Mouse (Mus musculus) forebrain, embryonic 12.5 days (tissue): ENCODE measurements around the gene Zc3hc1. TPM values are rescaled to one million over a fixed set of nuclear protein-coding genes. Genes with fewer than 3 reads are reported as not detected.

Experiments
- ATAC-seq: fragments of 200-750 bp; cut with Nextera tagmentation; 2 replicates; pipeline ENCODE4 v1.8.0; 2017; ENCODE audit warnings: moderate TSS enrichment; ENCODE audit not compliant: low FRiP score
- H3K27ac ChIP-seq: fragments of 300-500 bp; sonication (generic); 2 replicates; pipeline ENCODE4 v1.5.1; 2016; ENCODE audit warnings: mild to moderate bottlenecking
- H3K27me3 ChIP-seq: fragments of 300-500 bp; sonication (generic); 2 replicates; pipeline ENCODE4 v1.6.1; 2016; ENCODE audit warnings: mild to moderate bottlenecking
- H3K36me3 ChIP-seq: fragments of 300-500 bp; sonication (generic); replicated peaks from 2 replicates; pipeline ENCODE4 v1.6.1; 2016; ENCODE audit warnings: mild to moderate bottlenecking
- H3K4me1 ChIP-seq: fragments of 300-500 bp; sonication (generic); 2 replicates; pipeline ENCODE4 v1.6.1; 2016
- H3K4me2 ChIP-seq: fragments of 300-500 bp; sonication (generic); 2 replicates; pipeline ENCODE4 v1.6.1; 2016; ENCODE audit warnings: mild to moderate bottlenecking, moderate library complexity
- H3K4me3 ChIP-seq: fragments of 300-500 bp; sonication (generic); replicated peaks from 2 replicates; pipeline ENCODE4 v1.5.1; 2016; ENCODE audit warnings: mild to moderate bottlenecking
- H3K9ac ChIP-seq: fragments of 300-500 bp; sonication (generic); 2 replicates; pipeline ENCODE4 v1.6.1; 2016; ENCODE audit warnings: mild to moderate bottlenecking
- H3K9me3 ChIP-seq: fragments of 300-500 bp; sonication (generic); 2 replicates; pipeline ENCODE4 v1.6.1; 2016
- WGBS: fragments of 180-500 bp; shearing (Covaris S2); methylation state at CpG from one replicate; pipeline ENCODE4 v1.1.7; 2016; 5-methylcytosine and 5-hydroxymethylcytosine counted together
- polyA plus RNA-seq: library from polyadenylated mRNA; unstranded; fragments of >200 nt; fragmentation: Nextera tagmentation; extraction: Ambion mirVana; gene quantifications from 2 replicates; pipeline ENCODE4 v1.2.1, GENCODE M21; 2016

Gene Zc3hc1
- 65.2 and 66.5 TPM in 2 replicates for polyA plus RNA-seq

GRCm38 (mm10) chr6:30390714-30391697 is at the start of gene Zc3hc1:
TSS of gene Zc3hc1 (minus strand) at chr6:30391028.
- H3K9ac ChIP-seq = peak within 1 kb of the TSS; percentile 75
- no peaks in the 10 kb centered on the region for H3K9me3 ChIP-seq
- H3K36me3 ChIP-seq = peaks cover 13% of the 10 kb centered on the region
- peak within 1 kb of the TSS; percentile 79 for H3K4me3 ChIP-seq
- H3K27me3 ChIP-seq = no peaks in the 10 kb centered on the region
- H3K27ac ChIP-seq = peak within 1 kb of the TSS; percentile 69
- 19% methylated on average over 33 of the region's 33 CpGs for WGBS
- 0 out of 2 replicates have a peak, but pooled peaks cover 4% of the 10 kb centered on the region for H3K4me1 ChIP-seq
- peak within 1 kb of the TSS; percentile 51 for H3K4me2 ChIP-seq
- ATAC-seq = peak; percentile 81

GRCm38 (mm10) chr6:30439576-30439975 is 48.7 kb upstream of the Zc3hc1 start:
- ATAC-seq = no peak
- Histone ChIP-seq H3K36me3 (peaks cover 45% of the 10 kb centered on the region), H3K4me1 (no peaks in the 10 kb centered on the region), H3K27me3 (no peaks in the 10 kb centered on the region), H3K4me2 (no peak overlapping the region), H3K27ac (no peak overlapping the region), H3K9ac (no peak overlapping the region), H3K9me3 (no peaks in the 10 kb centered on the region), H3K4me3 (no peak overlapping the region)
- WGBS = 96% methylated on average over 10 of the region's 10 CpGs

GRCm38 (mm10) chr6:30437054-30437453 is 46.2 kb upstream of the Zc3hc1 start:
- H3K9ac ChIP-seq = no peak overlapping the region
- no peak for ATAC-seq
- 92% methylated on average over 3 of the region's 3 CpGs for WGBS
- no peaks in the 10 kb centered on the region for H3K27me3 ChIP-seq
- no peaks in the 10 kb centered on the region for H3K4me1 ChIP-seq
- H3K4me3 ChIP-seq = no peak overlapping the region
- no peak overlapping the region for H3K4me2 ChIP-seq
- no peaks in the 10 kb centered on the region for H3K9me3 ChIP-seq
- H3K27ac ChIP-seq = no peak overlapping the region
- H3K36me3 ChIP-seq = peaks cover 25% of the 10 kb centered on the region

- Histone ChIP-seq H3K9ac (no peak overlapping the region), H3K4me3 (no peak overlapping the region), H3K27me3 (no peaks in the 10 kb centered on the region), H3K27ac (no peak overlapping the region), H3K4me2 (no peak overlapping the region), H3K4me1 (no peaks in the 10 kb centered on the region), H3K36me3 (peaks cover 19% of the 10 kb centered on the region), H3K9me3 (no peaks in the 10 kb centered on the region)
- ATAC-seq = no peak
- WGBS = 95% methylated on average over 3 of the region's 3 CpGs
These were observed 45.6 kb upstream of the Zc3hc1 start for GRCm38 (mm10) chr6:30436476-30436875.

- Histone ChIP-seq H3K4me1 (no peaks in the 10 kb centered on the region), H3K27ac (no peak overlapping the region), H3K4me3 (no peak overlapping the region), H3K4me2 (no peak overlapping the region), H3K9ac (no peak overlapping the region), H3K36me3 (0 out of 2 replicates have a peak, but pooled peaks cover 4% of the 10 kb centered on the region), H3K9me3 (no peaks in the 10 kb centered on the region), H3K27me3 (no peaks in the 10 kb centered on the region)
- 82% methylated on average over 3 of the region's 3 CpGs for WGBS
- ATAC-seq = no peak
These were observed 41.8 kb upstream of the Zc3hc1 start for GRCm38 (mm10) chr6:30432461-30433192.

GRCm38 (mm10) chr6:30416801-30417200 is 26.0 kb upstream of the Zc3hc1 start:
- 92% methylated on average over 7 of the region's 7 CpGs for WGBS
- Histone ChIP-seq H3K9me3 (no peaks in the 10 kb centered on the region), H3K36me3 (peaks cover 12% of the 10 kb centered on the region), H3K4me3 (no peak overlapping the region), H3K27ac (no peak overlapping the region), H3K4me1 (no peaks in the 10 kb centered on the region), H3K9ac (no peak overlapping the region), H3K27me3 (no peaks in the 10 kb centered on the region), H3K4me2 (no peak overlapping the region)
- no peak for ATAC-seq

GRCm38 (mm10) chr6:30416126-30416525 is 25.3 kb upstream of the Zc3hc1 start:
- 96% methylated on average over 2 of the region's 2 CpGs for whole genome bisulfite sequencing
- H3K9me3 ChIP-seq = no peaks in the 10 kb centered on the region
- H3K27ac ChIP-seq = no peak overlapping the region
- H3K4me1 ChIP-seq = no peaks in the 10 kb centered on the region
- H3K4me3 ChIP-seq = no peak overlapping the region
- no peaks in the 10 kb centered on the region for H3K27me3 ChIP-seq
- peaks cover 7% of the 10 kb centered on the region for H3K36me3 ChIP-seq
- no peak overlapping the region for H3K9ac ChIP-seq
- ATAC-seq = no peak
- no peak overlapping the region for H3K4me2 ChIP-seq

GRCm38 (mm10) chr6:30411311-30411710 is 20.5 kb upstream of the Zc3hc1 start:
- WGBS = 89% methylated on average over 4 of the region's 4 CpGs
- H3K4me3 ChIP-seq = no peak overlapping the region
- H3K36me3 ChIP-seq = no peaks in the 10 kb centered on the region
- H3K27ac ChIP-seq = no peak overlapping the region
- no peaks in the 10 kb centered on the region for H3K9me3 ChIP-seq
- no peak overlapping the region for H3K9ac ChIP-seq
- H3K27me3 ChIP-seq = no peaks in the 10 kb centered on the region
- no peaks in the 10 kb centered on the region for H3K4me1 ChIP-seq
- H3K4me2 ChIP-seq = no peak overlapping the region
- no peak for ATAC-seq

- H3K27me3 ChIP-seq = no peaks in the 10 kb centered on the region
- no peak overlapping the region for H3K4me3 ChIP-seq
- no peak overlapping the region for H3K4me2 ChIP-seq
- ATAC-seq = no peak
- 94% methylated on average over 7 of the region's 7 CpGs for WGBS
- no peaks in the 10 kb centered on the region for H3K9me3 ChIP-seq
- H3K36me3 ChIP-seq = no peaks in the 10 kb centered on the region
- H3K9ac ChIP-seq = no peak overlapping the region
- H3K27ac ChIP-seq = no peak overlapping the region
- H3K4me1 ChIP-seq = peaks cover under 1% of the 10 kb centered on the region; the same call in 1 of the 2 replicates
These were observed 18.7 kb upstream of the Zc3hc1 start for GRCm38 (mm10) chr6:30409399-30410093.

- H3K27ac ChIP-seq = no peak overlapping the region
- H3K27me3 ChIP-seq = no peaks in the 10 kb centered on the region
- H3K4me3 ChIP-seq = no peak overlapping the region
- peaks cover 8% of the 10 kb centered on the region for H3K4me1 ChIP-seq
- no peaks in the 10 kb centered on the region for H3K9me3 ChIP-seq
- no peak for ATAC-seq
- H3K36me3 ChIP-seq = no peaks in the 10 kb centered on the region
- 83% methylated on average over 4 of the region's 4 CpGs for WGBS
- no peak overlapping the region for H3K4me2 ChIP-seq
- H3K9ac ChIP-seq = no peak overlapping the region
These were observed 17.4 kb upstream of the Zc3hc1 start for GRCm38 (mm10) chr6:30408276-30408675.

GRCm38 (mm10) chr6:30404671-30405070 is 13.8 kb upstream of the Zc3hc1 start:
- H3K27me3 ChIP-seq = no peaks in the 10 kb centered on the region
- H3K9me3 ChIP-seq = no peaks in the 10 kb centered on the region
- no peak for ATAC-seq
- H3K9ac ChIP-seq = no peak overlapping the region
- H3K27ac ChIP-seq = no peak overlapping the region
- H3K4me2 ChIP-seq = no peak overlapping the region
- H3K4me1 ChIP-seq = peaks cover 13% of the 10 kb centered on the region
- H3K36me3 ChIP-seq = no peaks in the 10 kb centered on the region
- no peak overlapping the region for H3K4me3 ChIP-seq
- WGBS = 91% methylated on average over 5 of the region's 5 CpGs

- H3K4me3 ChIP-seq = peak overlapping the region; percentile 24; the same call in 1 of the 2 replicates
- WGBS = 16% methylated on average over 4 of the region's 4 CpGs
- no peaks in the 10 kb centered on the region for H3K27me3 ChIP-seq
- no peaks in the 10 kb centered on the region for H3K36me3 ChIP-seq
- 0 out of 2 replicates have a peak overlapping the region, but pooled peaks have one; percentile 29 for H3K9ac ChIP-seq
- ATAC-seq = no peak
- peak overlapping the region; percentile 50 for H3K4me2 ChIP-seq
- no peaks in the 10 kb centered on the region for H3K9me3 ChIP-seq
- H3K4me1 ChIP-seq = peaks cover 13% of the 10 kb centered on the region
- H3K27ac ChIP-seq = no peak overlapping the region
These were observed 12.6 kb upstream of the Zc3hc1 start for GRCm38 (mm10) chr6:30403465-30403864.
